Mouse (Mus musculus): Measurements from ENCODE around the gene Pcgf3.

Pcgf3 gene

GRCm38 (mm10) chr5:108461082-108462065 lies at the start of gene Pcgf3:
TSS of gene Pcgf3 (plus strand) at chr5:108461232.
- peak; percentile 97 to 98 for DNase-seq

- DNase-seq, result no peak
Measured at GRCm38 (mm10) chr5:108414711-108415110, 46.3 kb upstream of the Pcgf3 start.

- DNase-seq, result no peak
Measured at GRCm38 (mm10) chr5:108422741-108423140, 38.3 kb upstream of the Pcgf3 start.

GRCm38 (mm10) chr5:108423427-108423826 lies 37.6 kb upstream of the Pcgf3 start:
- no peak for DNase-seq

GRCm38 (mm10) chr5:108427186-108427585 lies 33.8 kb upstream of the Pcgf3 start:
- DNase-seq, result peak; percentile 71 to 79

GRCm38 (mm10) chr5:108431196-108431595 lies 29.8 kb upstream of the Pcgf3 start:
- no peak for DNase-seq

- peak; percentile 96 to 97 for DNase-seq
Measured at GRCm38 (mm10) chr5:108433804-108434587, 27.0 kb upstream of the Pcgf3 start, which contains the start of gene Atp5k. TSS of gene Atp5k (minus strand) at chr5:108434448.

GRCm38 (mm10) chr5:108436101-108436500 lies 24.9 kb upstream of the Pcgf3 start:
- DNase-seq, result no peak

- DNase-seq, result no peak
Measured at GRCm38 (mm10) chr5:108446973-108447372, 14.1 kb upstream of the Pcgf3 start.

GRCm38 (mm10) chr5:108447857-108448256 lies 13.2 kb upstream of the Pcgf3 start:
- no peak for DNase-seq

- DNase-seq, result no peak
Measured at GRCm38 (mm10) chr5:108448785-108449668, 12.0 kb upstream of the Pcgf3 start, which contains the start of gene Mfsd7a. TSS of gene Mfsd7a (minus strand) at chr5:108448891.

GRCm38 (mm10) chr5:108450837-108451540 lies 10.0 kb upstream of the Pcgf3 start:
- no peak for DNase-seq

GRCm38 (mm10) chr5:108451611-108452010 lies 9.4 kb upstream of the Pcgf3 start:
- no peak for DNase-seq

- DNase-seq, result no peak
Measured at GRCm38 (mm10) chr5:108452422-108452821, 8.6 kb upstream of the Pcgf3 start.

- DNase-seq, result no peak
Measured at GRCm38 (mm10) chr5:108454094-108454493, 6.9 kb upstream of the Pcgf3 start.

- DNase-seq, result no peak
Measured at GRCm38 (mm10) chr5:108458706-108459105, 2.3 kb upstream of the Pcgf3 start.

- DNase-seq, result no peak
Measured at GRCm38 (mm10) chr5:108460461-108460860, 571 bp upstream of the Pcgf3 start.

GRCm38 (mm10) chr5:108462446-108462845 lies 1.4 kb downstream of the Pcgf3 start:
- no peak for DNase-seq

- no peak for DNase-seq
Measured at GRCm38 (mm10) chr5:108465131-108465891, 4.3 kb downstream of the Pcgf3 start.

- no peak for DNase-seq
Measured at GRCm38 (mm10) chr5:108466647-108467046, 5.6 kb downstream of the Pcgf3 start.

- no peak for DNase-seq
Measured at GRCm38 (mm10) chr5:108469617-108470016, 8.6 kb downstream of the Pcgf3 start.
